Mouse (Mus musculus) left cerebral cortex, postnatal 4 days (tissue): ENCODE results near the gene Col25a1. TPM values are rescaled to one million over a fixed set of nuclear protein-coding genes. Genes with fewer than 3 reads are reported as not detected.

Source experiments
- DNase-seq: peaks from one replicate; pipeline ENCODE4 v3.0.0-alpha.2; 2022
- intact Hi-C: fragments of 180-260 bp; cut with DNase I; formaldehyde crosslinking; loops from one replicate; pipeline ENCODE4 v1.15.1; 2025
- total RNA-seq, 2 experiments: library from RNA; stranded (reverse); gene quantifications; 2 replicates each; pipeline ENCODE4 v1.2.3; 2021

Gene Col25a1
- 10 to 100 TPM; 13.0 to 15.9 TPM for total RNA-seq

DNA sequence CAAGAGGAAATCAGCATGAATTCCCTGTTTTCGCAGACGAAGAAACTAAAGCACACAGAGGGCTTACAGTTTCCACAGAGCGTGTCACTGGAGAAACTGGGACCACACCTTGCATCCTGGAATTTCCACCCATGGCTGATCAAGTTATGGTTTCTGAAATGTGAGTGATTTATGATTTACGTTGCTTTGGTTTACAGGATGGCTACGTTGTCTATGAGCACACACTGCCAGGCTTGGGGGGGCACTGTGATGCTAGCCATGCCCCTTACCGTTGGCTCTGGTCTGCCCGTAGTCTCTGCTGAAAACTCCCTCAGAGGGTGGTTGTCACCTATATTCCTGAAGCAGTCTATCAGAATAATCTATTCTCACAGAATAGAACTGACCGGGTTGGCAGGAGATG, at the start of gene Col25a1:
Col25a1 (plus strand) TSS at position 301 of the 400 bp plus-strand sequence.
- intact Hi-C loops, result no loop called here
- no peak for DNase-seq

- intact Hi-C loops, result loop anchor here (5.0 to 10.0 kb wide), 2 partner anchors 166 to 779 kb away; no protein-coding TSS in a partner anchor
- DNase-seq, result peak; percentile 46
Observed at GRCm38 (mm10) chr3:130083312-130083711, 48.0 kb upstream of the Col25a1 start.

GRCm38 (mm10) chr3:130086372-130087080, 44.8 kb upstream of the Col25a1 start:
- intact Hi-C loops, result loop anchor here (10.0 kb wide), 1 partner anchor 782 kb away; no protein-coding TSS in a partner anchor
- peak; percentile 10 for DNase-seq

DNA sequence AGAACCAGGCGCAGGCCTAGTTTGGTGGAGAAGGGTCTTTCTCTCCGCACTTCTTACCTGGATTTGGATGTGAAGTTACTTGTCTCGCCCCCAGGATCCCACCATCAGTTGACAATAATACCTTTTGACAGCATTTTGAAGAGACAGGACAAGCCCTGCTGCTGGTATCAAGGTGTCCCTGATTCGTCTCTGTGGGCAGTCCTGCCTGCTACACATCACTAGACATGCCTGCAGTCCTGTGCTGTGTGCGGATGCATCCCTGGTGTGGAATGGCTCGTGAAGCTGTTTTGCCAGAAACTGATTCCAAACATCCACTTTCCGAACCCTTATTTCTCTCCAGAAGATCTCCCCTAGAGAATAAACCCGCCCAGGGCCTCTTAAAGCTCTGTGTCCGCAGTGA, 43.8 kb upstream of the Col25a1 start:
- intact Hi-C loops, result loop anchor here (10.0 kb wide), 1 partner anchor 783 kb away; no protein-coding TSS in a partner anchor
- no peak for DNase-seq

GRCm38 (mm10) chr3:130088654-130089053, 42.6 kb upstream of the Col25a1 start:
- intact Hi-C loops, result loop anchor here (10.0 kb wide), 1 partner anchor 784 kb away; no protein-coding TSS in a partner anchor

GRCm38 (mm10) chr3:130090460-130090859, 40.8 kb upstream of the Col25a1 start:
- DNase-seq, result no peak
- intact Hi-C loops, result no loop called here

More at GRCm38 (mm10) chr3:130088654-130089053, 42.6 kb upstream of the Col25a1 start:
- DNase-seq, result no peak

- intact Hi-C loops, result no loop called here
- DNase-seq, result no peak
Observed at GRCm38 (mm10) chr3:130094125-130094704, 37.1 kb upstream of the Col25a1 start.

GRCm38 (mm10) chr3:130095160-130095781, 36.0 kb upstream of the Col25a1 start:
- intact Hi-C loops, result loop anchor here (1.0 to 5.0 kb wide), 2 partner anchors 482 to 595 kb away; no protein-coding TSS in a partner anchor
- DNase-seq, result peak; percentile 35

DNA sequence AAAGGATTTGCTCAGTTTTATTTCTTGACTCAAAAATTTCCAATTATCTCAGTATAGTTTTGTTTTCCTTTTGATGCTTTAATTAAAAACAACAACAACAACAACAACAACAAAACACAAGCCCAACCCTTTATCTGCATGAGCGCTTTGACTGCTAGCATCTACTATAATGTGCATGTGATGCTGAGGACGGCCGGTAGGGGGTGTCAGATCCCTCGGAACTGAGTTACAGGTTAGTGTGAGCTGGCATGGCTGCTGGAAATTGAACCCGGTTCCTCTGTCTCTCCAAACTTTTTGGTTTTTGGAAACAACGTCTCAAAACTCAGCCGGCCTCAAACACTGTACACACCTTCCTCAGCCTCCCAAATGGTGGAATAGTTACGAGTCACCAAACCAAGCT, 27.8 kb upstream of the Col25a1 start:
- intact Hi-C loops, result no loop called here

DNA sequence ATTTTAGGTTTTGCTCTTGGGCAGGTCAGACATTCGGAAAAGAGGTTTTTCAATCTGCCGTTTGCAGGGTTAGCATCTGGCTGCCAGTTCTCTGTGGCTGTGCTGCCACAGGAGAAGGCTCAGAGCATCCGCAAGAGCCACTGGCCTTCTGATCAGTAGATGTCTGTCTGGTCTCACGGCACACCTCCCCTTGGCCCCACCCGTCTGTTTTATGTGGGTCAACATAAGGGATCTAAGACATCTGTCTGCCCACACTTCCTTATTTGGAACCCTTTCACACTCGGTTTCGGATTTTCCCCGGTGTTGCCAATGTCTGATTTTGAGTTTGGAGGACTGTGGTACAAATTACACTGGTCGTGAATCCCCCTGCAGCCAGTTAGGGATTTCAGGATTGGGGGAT, 26.8 kb upstream of the Col25a1 start:
- intact Hi-C loops, result no loop called here
- no peak for DNase-seq

More for the DNA sequence above, 27.8 kb upstream of the Col25a1 start:
- peak; percentile 21 for DNase-seq

DNA sequence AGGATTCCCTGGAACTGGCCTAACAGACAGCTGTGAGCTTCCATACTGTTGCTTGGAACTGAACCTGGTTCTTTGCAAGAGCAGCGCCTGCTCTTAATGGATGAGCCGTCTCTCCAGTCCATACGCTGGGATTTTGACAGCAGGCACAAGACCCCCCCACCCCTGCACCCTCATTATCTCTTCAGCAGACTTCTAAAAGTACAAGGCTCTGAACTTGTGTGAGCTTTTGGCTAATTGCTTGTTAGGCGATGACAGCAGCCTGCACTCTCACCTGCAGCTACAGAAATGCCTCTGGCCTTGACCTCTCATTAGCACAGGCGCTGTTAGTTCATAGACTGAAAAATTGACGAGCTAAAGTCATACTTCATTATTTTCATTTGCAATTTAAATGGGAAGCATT, 14.4 kb upstream of the Col25a1 start:
- DNase-seq, result no peak
- intact Hi-C loops, result no loop called here

DNA sequence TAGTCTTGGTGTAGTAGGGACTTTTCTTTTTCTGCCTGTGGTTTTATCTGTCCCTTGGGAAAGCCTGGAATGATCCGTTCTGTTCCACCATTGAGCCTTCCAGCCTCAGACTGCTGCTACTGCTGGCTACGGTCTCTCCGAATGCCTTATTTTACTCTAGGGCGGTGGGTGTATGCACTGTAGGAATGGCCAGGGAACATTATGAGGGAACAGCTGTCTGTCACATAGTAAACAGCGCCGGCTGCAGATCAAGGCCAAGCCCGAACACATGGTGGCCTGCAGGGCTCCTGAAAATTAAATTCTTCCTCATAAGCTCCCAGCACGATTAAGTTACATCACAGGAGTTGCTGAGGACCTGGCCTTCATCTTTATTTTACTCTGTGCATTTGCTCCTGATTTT, 3.5 kb upstream of the Col25a1 start:
- intact Hi-C loops, result no loop called here
- no peak for DNase-seq

- intact Hi-C loops, result no loop called here
- peak; percentile 21 for DNase-seq
Observed at GRCm38 (mm10) chr3:130128564-130128963, 2.7 kb upstream of the Col25a1 start.

GRCm38 (mm10) chr3:130129635-130130206, 1.6 kb upstream of the Col25a1 start:
- intact Hi-C loops, result no loop called here
- DNase-seq, result no peak

DNA sequence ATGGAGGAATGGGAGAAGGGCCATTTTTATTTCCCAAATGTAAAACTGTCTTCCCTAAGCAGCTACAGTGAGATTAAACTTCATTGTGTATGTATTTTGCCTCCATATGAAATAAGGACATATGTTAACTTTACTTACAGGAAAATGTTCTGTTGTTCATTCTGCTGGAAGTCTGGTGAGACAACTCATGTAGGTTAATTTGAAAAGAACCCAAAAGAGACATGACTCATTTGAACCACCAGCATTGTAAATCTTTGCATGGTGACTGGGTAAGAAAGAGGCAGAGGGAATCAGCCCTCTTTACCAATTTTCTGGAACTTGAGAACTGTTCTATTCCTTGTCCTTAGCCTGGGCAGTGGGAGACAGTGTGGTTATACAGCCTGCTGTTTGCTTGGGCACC, 5.9 kb downstream of the Col25a1 start:
- intact Hi-C loops, result no loop called here
- DNase-seq, result no peak

GRCm38 (mm10) chr3:130137640-130138039, 6.3 kb downstream of the Col25a1 start:
- intact Hi-C loops, result no loop called here
- DNase-seq, result no peak

DNA sequence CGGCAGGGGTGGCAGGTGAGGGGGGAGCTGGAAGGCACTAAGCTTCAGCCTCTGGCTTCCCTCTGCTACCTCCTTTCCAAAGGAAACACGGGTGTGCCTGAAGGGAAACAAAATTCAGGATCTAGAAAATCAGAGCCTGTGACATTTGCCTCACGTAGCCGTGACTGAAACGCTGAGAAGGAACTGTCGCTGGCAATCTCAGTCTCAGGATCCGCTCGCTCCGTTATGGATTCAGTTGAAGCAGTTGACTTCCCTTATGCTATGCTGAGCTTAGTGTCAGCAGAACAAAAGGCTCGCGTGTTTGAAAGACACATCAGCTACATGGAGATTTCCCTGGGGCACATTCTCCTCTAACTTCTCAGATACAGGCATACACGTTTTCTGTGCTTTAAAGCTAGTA, 14.6 kb downstream of the Col25a1 start:
- intact Hi-C loops, result no loop called here
- no peak for DNase-seq

DNA sequence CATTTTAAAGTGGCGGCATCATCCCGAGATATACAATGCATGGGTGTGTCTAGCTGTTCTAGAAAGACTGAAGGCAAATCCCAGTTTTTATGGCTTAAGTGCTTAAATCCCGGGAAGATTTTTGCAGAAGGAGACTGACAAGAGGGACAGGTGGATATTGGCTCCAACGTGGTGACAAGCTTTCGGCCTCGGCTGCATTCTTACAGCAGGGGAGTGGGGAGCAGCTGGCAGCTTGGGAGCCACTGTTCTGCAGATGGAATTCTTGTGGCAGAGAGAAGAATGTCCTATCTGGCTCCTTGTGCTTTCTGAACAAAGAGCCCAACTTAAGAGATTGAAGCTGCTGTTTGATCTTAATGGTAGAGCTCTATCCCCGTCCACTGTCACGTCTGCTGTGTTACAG, 16.5 kb downstream of the Col25a1 start:
- DNase-seq, result no peak
- intact Hi-C loops, result no loop called here

- intact Hi-C loops, result no loop called here
Observed at GRCm38 (mm10) chr3:130149180-130149579, 17.9 kb downstream of the Col25a1 start.

GRCm38 (mm10) chr3:130153117-130153516, 21.8 kb downstream of the Col25a1 start:
- intact Hi-C loops, result no loop called here

More at GRCm38 (mm10) chr3:130149180-130149579, 17.9 kb downstream of the Col25a1 start:
- no peak for DNase-seq

DNA sequence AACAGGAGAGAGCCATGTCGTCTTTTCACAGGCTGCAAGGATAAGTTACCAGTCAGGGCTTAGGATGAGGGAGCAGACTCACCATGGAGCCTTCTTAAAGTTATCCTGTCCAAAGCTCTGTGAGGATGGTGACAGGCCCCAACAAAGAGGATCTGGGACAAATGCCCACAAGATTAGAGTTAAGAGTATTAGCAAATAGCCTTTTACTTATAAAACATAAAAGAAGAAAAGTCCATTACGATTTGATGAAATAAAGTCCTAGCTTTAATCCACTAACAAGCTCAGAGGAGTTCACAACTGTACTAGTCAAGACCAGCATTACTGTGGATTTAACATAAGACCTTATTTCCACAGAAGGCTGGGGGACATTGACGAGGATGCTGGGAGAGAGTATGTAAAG, 26.2 kb downstream of the Col25a1 start:
- intact Hi-C loops, result no loop called here
- no peak for DNase-seq

More at GRCm38 (mm10) chr3:130153117-130153516, 21.8 kb downstream of the Col25a1 start:
- no peak for DNase-seq
